Mouse (Mus musculus) cerebellum, postnatal 4 days (tissue): ENCODE results near the gene 4933428G20Rik.
A peak's percentile ranks its signal among the peaks of the same experiment; 100 is the strongest.

ENCODE experiments used
- DNase-seq, 2 experiments: peaks; one replicate each; pipeline ENCODE4 v3.0.0; 2022; ENCODE audit warnings: low spot score in 2 of 2, mixed read lengths in 1 of 2

The 4933428G20Rik gene

DNA sequence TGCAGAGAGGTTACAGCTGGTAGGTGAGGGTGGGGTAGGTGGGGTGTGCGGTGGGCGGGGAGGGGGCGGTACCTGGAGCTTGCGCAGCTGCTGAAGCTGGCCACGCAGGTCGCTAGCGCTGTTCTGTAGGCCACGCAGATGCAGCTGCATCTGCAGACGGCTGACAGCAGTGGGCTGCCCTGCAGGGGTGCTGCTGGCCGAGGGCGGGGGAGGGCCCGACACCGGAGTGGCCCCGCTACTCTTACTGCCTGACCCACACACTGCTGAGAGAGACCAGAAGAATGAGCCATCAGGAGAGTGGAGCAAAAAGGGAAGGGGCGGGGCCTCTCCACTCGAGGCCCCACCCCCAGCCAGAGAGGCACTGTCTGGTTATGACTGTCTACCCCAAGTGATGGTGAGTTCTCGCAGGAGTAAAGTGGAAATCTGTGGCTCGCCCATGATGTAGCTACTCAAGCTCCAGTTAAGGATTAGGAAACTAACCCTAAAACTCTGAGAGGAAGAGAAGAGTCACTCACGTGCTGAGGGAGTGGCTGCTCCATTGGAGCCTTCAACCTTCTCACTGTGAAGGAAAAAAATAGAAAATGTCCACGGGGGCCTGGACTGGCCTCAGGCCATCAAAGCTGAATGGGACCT is 32.9 kb upstream of the 4933428G20Rik start:
- peak in 1 of 2 experiments; percentile 60 for DNase-seq

DNA sequence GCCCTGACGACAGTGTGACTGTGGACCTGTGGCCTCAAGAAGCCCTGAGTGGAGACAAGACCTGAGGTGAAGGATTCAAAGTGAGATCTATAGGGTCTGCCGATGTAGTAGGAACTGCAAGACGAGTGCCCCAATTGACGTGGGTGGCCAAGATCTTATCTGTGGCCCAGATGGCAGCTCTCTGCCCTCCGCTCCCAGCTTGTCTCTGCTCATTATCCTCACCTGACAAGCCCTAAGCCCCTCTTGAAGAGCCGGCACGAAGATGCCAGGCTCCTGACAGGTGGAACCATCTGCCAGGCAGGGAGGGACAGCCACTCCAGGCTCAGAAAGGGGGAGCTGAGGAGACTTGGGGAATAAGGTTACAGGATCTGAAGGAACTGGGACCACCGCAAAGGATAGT is 32.2 kb upstream of the 4933428G20Rik start:
- DNase-seq = peak in 1 of 2 experiments; percentile 54

DNA sequence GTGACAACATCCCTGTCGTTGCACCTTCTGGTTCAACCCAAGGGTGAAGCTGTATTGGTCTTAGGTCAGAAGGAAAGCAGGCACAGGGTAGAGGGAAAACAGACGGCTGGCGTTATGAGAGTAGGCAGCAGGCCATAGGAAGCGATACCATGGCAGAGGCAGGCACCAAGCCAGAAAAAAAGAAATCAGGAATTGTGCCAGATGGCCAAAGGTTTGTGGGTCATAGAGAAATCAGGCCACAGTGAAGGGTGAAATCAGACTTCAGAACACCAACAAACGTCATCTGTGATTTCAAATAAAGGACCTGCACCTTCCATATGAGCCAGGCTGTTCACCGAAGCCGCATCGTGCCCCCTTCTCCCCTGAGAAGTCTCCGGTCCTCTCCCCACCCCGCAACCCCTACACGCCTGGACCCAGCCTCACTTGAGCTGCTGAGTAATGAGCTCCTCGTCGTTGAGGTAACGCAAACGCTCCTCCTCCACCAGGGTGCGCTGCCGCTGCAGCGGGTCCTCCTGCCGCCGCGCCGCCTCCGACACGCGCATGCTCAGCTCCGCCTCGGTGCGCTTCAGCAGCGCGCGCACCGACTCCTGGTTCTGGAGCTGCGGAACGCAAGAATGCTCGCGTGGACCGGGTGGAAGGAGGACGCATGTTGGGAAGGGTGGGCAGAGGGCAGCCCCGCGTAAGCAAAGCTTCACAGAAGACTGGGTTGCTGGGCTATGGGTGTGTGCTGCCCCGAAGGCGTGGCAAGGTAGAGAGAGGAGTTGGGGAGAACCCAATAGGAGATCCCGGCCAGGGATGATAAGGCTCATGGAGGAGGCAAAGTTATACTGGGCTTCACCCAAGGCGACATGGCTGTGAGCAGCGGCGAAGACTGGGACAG is 31.5 kb upstream of the 4933428G20Rik start:
- peak; percentile 89 to 93 for DNase-seq

DNA sequence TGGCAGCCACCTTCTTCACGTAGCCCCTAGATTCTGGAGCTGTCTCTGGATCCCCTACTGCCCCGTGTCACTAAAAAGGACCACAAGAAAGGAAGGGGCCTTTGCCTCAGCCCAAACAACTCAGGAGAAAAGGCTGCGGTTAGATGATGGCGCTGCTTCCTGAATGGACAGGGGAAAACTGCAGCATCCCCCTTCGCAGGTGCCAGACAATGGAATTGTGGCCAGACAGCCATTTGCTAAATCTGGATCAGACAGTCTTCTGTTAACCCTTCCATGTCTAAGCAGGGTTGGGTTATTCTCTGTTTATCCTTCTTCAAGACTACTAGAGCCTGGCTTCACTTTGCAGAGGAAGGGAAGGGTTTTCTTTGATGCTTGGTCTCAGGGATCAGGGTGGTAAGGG is 30.8 kb upstream of the 4933428G20Rik start:
- no peak for DNase-seq

DNA sequence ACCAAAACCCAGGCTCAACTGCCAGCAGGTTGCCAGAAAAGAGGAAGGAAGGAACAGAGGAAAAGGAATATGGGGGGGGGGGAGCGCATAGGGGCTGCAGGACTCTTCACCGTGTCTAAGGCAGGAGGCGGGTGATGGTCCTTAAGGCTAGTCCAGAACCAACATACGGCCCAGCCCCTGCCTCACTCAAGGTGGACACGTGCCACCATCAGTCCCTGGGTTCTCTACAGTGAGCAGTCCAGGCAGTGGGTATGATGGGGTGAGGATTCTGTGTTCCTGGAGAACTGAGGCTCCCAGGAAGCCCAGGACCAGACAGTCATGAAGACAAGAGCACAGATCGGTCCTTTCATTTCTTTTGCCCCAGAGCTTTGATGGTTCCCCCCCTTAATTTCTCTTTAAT is 29.9 kb upstream of the 4933428G20Rik start:
- no peak for DNase-seq

DNA sequence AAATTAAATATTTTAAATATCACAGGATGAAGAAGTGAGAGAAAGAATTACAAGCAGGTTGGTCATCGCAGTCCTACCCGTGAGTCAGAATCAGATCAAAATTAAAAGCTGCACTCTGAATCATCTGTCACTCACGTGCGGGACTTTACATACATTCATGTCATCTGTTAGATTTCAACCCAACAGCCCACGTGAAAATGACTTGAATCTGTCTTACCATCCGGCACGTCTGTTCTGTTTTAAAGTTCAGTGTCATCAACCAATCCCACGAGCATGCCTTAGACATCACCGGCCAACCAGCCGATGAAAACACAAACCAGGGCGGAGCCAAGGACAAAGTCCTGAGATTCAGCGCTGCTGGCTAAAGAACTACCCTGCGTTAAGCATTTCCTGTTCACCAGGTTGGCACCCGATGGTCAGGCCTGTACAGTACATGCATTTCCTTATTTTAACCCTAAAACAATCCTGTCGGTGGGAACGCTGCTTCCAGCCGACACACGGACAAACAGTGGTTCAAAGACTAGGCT is 28.2 kb upstream of the 4933428G20Rik start:
- no peak for DNase-seq

DNA sequence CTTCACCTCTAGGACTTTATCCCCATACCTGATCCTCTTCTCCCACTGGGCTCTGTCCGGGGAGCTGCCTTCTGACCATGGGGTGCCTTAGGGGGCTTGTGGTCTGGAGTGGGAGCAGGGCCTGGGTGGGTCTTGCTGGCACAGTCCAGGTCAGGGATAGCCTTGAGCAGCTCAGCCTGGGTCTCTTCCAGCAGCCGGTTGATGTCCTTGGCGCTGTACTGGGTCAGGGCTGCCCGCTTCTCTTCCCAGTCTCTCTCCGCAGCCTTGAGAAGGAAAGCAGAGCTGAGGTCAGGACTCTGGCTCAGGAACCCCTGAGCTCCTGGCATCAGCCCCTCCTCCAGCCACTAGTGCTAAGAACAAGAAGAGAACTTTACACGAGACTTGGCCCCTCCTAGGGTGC is 25.2 kb upstream of the 4933428G20Rik start:
- no peak for DNase-seq

DNA sequence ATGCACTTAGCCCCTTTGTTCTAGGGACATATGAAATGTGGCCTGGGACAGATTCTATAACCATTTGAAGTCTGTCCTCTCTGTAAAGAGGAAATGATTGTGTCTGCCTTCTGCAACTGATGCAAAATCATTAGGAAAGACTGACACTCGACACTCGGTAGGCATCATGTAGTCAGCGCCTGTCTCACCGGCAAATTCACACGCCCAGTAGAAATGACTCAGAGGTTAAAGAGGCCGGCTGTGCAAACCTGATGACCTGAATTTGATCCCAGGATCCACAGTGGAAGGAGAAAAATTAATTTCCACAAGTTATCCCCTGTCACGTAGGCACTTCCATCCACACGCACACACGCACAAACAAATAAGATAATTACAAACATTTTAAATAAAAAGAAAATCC is 24.2 kb upstream of the 4933428G20Rik start:
- no peak for DNase-seq

DNA sequence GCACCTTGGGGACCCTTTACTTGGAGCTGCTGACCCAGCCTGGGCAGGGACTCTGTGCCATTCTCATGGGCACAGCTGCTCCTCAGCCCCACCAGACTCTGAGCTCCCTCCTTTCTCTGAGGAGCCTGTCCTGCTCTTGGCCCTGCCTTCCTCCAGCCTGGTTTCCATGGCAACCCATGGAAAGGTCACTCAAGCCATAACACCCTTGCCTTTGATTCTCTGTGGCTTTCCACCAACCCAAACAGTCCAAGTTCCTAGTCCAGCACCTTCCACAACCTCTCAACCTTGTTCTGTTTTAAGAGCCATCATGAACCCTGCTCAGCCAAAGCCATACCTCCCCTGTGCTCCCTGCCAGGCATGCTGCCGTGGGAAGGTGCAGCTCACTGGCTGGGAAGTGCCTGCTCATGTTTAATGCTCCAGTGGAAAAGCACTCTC is 23.7 kb upstream of the 4933428G20Rik start:
- peak in 1 of 2 experiments; percentile 47 for DNase-seq

DNA sequence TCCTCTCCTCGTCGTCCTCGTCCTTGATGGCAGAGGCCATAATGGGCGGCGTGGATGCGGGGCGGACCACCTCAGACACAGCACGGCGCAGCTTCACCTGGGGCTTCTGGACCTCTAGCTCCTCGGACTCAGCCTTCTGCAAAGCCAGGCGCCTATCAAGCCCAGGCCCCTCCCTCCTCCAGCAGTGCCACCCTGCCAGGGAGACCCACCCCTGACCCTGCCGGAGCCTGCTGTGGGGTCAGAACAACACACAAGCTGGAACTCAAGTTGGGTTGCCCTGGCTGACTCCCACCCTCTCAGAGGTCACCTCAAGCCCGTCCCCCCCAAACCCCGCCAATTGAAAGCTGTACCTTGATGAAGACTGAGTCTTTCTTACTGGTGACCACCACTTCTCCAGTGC is 23.0 kb upstream of the 4933428G20Rik start:
- DNase-seq = no peak

DNA sequence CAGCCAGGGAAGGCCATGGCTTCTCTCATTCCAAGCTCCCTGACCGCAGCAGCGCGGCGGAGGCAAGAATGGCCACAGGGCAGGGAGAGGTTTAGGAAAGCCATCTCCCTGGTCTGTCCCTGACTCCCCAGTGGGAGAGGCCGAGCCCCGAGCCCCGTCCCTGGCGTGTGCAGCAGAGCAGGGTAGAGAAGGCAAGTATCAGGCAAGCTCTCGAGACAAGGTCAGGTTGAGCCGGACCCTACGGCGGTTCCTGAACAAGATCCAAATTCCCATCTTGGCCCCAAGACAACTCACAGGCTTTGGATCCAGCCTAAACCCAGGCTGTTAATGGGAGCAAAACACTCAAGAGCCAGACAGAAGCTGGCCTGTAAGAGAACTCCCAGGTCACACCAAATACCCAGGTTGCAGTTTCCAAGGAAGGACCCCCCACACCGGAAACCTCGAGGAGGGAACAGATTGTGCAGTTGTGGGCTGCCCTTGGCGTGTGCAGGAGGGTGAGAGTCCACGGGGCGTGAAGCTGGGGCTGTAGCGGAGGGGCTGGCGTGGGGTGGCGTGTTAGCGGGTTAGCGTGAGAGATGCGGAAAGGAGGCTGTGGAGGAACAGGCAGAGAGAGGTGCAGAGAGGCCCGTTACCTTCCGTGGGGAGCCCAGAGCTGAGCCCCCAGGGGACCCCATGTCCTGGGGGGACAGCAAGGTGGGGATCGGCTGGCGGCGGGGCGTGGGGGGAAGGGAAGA is 21.8 kb upstream of the 4933428G20Rik start:
- DNase-seq = no peak

DNA sequence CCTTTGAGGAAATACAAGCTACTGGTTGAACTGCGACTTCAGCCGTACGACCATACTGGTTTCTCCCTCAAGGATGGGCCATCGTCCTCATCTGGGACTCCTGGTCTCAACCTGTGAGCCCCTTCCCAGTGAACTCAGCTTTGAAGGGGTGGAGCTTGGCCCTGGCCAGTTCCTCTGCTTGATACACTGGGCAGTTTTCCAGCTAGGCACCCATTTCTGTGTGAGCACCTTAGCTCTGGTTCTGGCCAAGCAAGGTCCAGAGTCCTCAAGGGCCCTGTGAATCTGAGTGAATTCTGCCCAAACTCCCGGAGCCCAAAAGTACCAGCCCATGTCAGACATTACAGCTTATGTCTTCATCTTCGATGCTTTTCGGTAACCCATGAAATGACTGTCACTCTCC is 20.4 kb upstream of the 4933428G20Rik start:
- DNase-seq = no peak

DNA sequence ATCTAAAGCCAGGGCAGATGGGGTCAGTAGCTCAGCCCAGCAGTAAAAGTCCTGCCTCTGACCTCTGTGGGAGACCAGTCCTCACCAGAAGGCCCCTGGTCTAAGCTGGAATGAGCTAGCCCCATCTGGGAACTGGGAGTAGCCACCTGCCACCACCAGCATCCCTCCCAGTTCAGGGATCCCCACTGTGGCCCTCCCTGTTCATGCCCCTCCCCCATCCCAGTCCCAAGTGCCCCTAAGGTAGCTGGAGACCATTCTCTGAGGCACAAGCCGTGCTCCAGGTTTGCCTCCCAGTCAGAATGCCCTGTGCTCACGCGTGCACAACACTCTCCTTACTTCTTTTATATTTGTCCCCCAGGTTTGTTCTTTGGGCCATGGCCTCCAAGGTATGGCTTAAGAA is 12.9 kb upstream of the 4933428G20Rik start:
- DNase-seq = no peak

DNA sequence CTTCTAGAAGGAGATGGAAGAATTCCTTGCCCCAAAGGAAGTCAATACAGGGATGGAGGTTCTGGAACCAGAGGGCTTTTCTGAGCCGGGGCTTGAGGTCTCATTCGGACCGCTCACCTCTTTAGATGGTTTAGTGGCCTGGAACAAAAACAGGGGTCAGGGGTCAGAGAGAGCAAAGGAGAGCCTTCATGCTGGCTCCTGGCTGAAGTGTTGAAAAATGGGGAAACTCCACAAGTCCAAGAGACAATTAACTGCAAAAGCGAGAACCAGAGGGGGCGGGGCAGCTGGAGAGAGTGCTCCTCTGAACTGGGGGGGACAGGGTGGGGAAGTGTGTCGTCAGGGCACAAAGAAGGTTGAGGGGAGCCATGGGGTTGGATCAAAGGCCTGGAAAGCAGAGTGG is 12.4 kb upstream of the 4933428G20Rik start:
- no peak for DNase-seq

DNA sequence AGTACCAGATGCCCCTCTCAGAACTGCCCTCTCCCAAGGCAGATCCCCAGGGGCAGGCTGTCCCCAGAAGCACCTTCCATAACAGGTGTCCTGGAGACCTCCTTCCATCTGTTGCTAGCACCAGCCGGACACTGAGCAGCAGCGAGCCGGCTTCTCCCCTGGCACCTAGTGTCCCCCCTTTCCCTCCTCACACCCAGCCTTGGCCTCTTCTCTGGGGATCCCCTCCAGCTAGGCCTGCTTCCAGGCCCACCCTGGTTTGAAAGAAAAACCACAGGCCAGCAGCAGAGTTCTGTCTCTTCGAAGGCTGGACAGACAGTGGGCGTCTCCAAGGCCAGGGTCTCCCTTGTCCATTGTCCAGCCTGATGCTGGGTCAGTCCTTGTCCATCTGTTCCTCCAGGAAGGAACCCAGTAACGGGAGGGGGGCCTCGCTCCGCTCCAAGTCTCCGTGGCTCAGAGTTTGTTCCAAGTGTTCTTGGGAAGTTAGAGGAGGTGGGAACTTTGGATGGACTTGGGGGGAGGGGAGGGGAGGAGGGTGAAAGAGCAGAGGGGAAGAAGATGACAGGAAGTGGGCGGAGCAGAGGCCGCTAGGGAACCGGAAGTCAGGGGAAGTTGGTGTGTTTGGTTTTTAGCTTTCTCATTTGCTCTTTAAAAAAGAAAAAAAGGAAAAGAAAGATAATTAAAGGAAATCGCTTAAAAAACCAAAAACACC is 11.7 kb upstream of the 4933428G20Rik start:
- no peak for DNase-seq

DNA sequence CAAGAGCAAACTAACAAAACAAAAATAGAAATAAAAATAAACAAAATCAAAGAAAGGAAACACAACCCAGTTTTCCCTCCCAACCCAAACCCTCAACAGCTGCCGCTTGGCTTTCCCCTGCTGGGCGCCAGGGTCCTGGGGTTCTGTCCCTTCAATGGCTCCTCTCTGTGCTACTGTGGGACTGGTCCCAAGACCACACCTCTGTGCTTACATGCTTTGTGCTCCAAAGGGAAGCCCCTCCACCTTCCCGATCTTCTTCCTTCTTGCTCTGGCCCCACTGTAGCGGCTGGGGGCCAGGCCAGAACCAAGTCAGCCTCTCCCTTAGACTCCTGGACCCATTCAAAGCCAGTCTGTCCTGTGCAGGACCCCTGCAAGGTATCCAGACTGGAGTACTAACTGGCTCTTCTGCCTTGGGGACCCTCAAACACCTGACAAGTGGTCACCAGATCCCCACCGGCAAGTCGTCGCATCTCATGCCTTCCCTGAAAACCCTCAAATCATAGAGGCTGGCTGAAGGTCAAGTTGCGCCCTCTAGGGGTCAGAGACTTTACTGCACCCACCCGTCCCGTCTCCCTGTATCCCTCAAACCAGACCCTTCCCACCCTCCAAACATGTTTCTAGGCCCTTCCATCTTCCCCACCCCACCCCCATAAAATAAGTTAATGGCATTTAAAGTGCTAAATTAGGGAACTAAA is 11.0 kb upstream of the 4933428G20Rik start:
- peak; percentile 51 to 89 for DNase-seq

DNA sequence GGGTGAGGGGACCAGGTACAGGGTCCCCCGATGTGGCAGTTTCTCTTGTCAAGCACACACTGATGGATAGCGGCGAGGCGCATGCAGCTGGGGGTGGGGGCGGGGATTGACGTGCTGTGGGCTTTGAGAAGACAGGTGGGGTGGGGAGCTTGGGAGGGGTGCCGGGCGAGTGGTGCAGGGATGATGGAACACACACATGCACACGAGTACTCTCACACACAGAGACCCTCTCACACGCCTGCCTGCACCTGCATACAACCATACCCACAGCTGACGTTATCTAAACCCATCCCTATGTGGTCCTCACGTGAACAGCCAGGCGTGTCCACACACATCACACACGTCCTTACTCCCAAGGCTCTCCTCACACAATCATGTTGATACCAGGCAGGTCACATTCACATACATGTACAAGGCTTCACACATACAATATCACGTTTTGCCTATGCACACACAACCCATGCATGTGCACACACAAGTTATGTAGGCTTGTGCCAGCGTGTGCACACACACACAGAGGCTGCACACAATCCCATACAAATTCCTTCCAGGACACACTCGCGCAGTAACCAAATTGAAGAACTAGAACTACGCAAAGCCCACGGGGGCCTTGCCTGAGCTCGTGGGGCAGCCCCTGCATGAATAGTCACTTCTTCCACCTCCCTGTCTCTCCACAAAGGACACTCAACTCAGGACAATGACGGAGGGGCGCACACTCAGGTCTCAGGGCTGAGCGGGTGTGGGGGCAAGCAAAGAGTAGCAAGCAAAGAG is 9.8 kb upstream of the 4933428G20Rik start:
- no peak for DNase-seq

DNA sequence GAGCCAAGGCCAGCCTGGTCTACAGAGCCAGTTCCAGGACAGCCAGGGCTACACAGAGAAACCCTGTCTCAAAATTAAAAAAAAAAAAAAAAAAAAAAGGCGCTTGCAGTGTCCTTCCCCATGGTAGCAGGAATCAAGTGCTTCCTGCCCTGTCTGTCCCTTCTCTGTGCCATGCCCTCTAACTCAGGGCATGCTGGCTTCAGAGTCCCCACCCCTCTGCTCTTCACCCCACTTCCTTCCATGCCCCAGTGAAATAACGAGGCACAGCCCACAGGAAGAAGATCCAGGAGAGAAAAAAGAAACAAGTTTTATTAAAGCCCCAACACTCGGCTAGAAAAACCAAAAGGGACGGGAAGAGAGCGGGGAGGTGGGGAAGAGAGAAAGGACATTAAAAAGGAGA is 8.9 kb upstream of the 4933428G20Rik start:
- no peak for DNase-seq

DNA sequence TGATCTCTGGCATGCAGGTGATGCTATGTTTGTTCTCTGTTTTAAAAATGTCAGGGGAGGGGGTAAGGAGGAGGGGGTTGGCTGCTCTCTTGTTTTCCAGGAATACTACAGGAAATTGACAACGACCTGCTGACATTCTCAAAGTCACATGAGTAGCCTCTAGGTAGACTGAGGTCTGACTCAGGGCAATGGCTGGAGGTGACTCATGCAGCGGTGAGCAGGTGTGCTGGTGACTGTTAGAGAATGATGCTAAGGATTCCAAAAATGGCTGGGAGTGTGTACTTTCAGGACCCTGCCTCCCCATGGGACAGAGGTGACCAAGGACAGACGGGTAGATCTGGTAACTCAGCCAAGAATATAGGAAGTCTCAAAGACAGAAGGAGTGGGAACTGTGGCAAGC is 8.1 kb upstream of the 4933428G20Rik start:
- DNase-seq = no peak

DNA sequence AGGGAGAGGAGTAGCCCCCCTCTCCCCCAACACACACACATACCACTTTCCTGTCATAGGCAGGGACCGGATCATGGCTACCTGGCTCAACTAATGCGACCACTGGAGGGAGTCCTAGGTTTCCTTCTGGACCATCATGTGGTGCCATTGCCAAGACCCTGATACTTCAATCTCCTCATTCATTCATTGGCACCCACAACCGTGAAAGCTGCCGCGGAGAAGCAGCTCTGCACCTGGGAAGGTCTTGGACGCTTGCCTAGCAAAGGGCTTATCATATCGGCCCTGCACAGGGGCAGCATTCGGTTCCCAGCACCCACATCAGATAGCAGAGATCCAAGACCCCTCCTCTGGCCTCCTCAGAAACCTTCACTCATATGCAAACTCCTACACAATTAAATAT is 6.2 kb upstream of the 4933428G20Rik start:
- DNase-seq = no peak
